Mouse (Mus musculus): ENCODE measurements around the gene Ifnab. TPM values are rescaled to one million over a fixed set of nuclear protein-coding genes. Genes with fewer than 3 reads are reported as not detected.

Ifnab gene
- polyA plus RNA-seq, 1 experiment from 2014 or later: not detected

DNA sequence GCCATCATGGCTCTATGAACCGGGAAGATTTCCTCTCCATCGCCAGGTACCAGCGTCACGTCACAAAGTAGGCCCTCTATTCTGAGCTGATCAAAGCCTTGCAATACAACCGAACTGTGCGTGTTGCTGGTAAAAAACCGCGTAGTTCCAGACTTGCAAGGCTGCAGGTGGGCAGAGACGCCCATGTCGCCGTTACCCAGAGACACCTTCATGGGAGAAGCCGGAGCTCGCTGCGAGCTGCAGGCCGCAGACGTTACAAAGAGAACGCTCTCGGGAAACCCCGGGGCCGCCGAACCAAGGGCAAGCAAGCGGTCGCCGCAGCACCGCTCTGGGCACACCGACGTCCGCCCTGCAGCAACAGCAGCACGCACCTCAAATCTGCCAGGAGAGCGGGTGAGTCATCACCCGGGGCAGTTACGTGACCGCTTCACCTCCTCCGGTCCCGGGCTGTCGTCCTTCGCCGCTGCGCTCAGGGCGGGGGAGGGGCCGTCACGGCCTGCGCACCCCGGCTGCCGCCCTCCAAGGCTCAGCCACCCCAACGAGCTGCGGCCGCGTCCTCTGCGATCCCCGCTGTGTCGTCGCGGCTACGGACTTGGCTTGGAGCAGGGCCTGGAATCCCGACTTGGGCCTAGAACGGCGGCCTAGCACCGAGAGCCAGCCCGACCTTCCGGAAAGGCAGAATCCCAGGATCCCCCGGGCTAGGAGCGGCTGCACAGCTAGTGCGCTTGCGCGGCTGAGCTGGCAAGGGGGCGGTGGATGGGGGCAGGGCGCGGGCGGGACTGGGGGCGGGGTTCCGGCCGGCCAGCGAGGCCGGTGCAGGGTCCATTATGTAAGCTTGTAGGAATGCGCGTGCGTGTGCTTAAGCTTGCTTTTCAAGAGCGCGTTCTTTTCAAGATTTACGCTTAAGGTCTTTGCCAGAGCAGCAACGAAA lies 30.9 kb upstream of the Ifnab start, which contains the start of the genes Gm26566 and Klhl9:
Gm26566 (plus strand) TSS at position 15 of the 931 bp plus-strand sequence.
Klhl9 (minus strand) TSS at position 675 of the 931 bp plus-strand sequence.
- Histone ChIP-seq H3K27ac (peak within 1 kb of the TSS; percentile 98), H3K36me3 (ENCODE audit: insufficient read depth, low read length) (0 out of 2 replicates have a peak, but pooled peaks cover 4% of the 10 kb centered on the region), H3K4me2 (ENCODE audit: low read length) (peak within 1 kb of the TSS; percentile 62), H3K9ac (ENCODE audit: low read depth, low read length) (peak within 1 kb of the TSS; percentile 94), H3K27me3 (ENCODE audit: insufficient read depth, low read length) (no peaks in the 10 kb centered on the region), H3K4me3 (replicated peaks; ENCODE audit: low read depth, low read length) (peak within 1 kb of the TSS; percentile 63), H3K9me3 (replicated peaks; ENCODE audit: low read length) (no peaks in the 10 kb centered on the region), H3K4me1 (replicated peaks; ENCODE audit: insufficient read depth, low read length) (peaks cover 7% of the 10 kb centered on the region; the same call in 1 of the 2 replicates)
- WGBS: under 1% methylated on average over 81 of the region's 82 CpGs
- ATAC-seq (replicated peaks; ENCODE audit: low FRiP score, low read depth) (peak; percentile 97), DNase-seq (ENCODE audit: low spot score) (peak; percentile 98)
- TF ChIP-seq CTCF (IDR thresholded peaks at IDR 0.05; ENCODE audit: low read depth): no peak

- H3K4me2 ChIP-seq (ENCODE audit: low read length): peak overlapping the region; percentile 62
- WGBS: 44% methylated on average over 1 of the region's 1 CpGs
- no peak overlapping the region; the same call in 1 of the 2 replicates for H3K9ac ChIP-seq (ENCODE audit: low read depth, low read length)
These were observed 27.6 kb upstream of the Ifnab start for GRCm38 (mm10) chr4:88718715-88719114.

GRCm38 (mm10) chr4:88715059-88715458 lies 23.9 kb upstream of the Ifnab start:
- Histone ChIP-seq H3K4me2 (ENCODE audit: low read length) (no peak overlapping the region), H3K9ac (ENCODE audit: low read depth, low read length) (no peak overlapping the region), H3K36me3 (ENCODE audit: insufficient read depth, low read length) (peaks cover 4% of the 10 kb centered on the region; the same call in 1 of the 2 replicates), H3K27ac (no peak overlapping the region), H3K9me3 (replicated peaks; ENCODE audit: low read length) (no peaks in the 10 kb centered on the region), H3K4me1 (replicated peaks; ENCODE audit: insufficient read depth, low read length) (peaks cover 1% of the 10 kb centered on the region; the same call in 1 of the 2 replicates), H3K4me3 (replicated peaks; ENCODE audit: low read depth, low read length) (no peak overlapping the region), H3K27me3 (ENCODE audit: insufficient read depth, low read length) (no peaks in the 10 kb centered on the region)
- no peak for ATAC-seq (replicated peaks; ENCODE audit: low FRiP score, low read depth)
- TF ChIP-seq CTCF (IDR thresholded peaks at IDR 0.05; ENCODE audit: low read depth): no peak
- no peak for DNase-seq (ENCODE audit: low spot score)

More at GRCm38 (mm10) chr4:88718715-88719114, 27.6 kb upstream of the Ifnab start:
- Histone ChIP-seq H3K36me3 (ENCODE audit: insufficient read depth, low read length) (peaks cover 7% of the 10 kb centered on the region; the same call in 1 of the 2 replicates), H3K9me3 (replicated peaks; ENCODE audit: low read length) (no peaks in the 10 kb centered on the region), H3K27me3 (ENCODE audit: insufficient read depth, low read length) (no peaks in the 10 kb centered on the region), H3K27ac (no peak overlapping the region), H3K4me1 (replicated peaks; ENCODE audit: insufficient read depth, low read length) (peaks cover 7% of the 10 kb centered on the region; the same call in 1 of the 2 replicates), H3K4me3 (replicated peaks; ENCODE audit: low read depth, low read length) (peak overlapping the region; percentile 24)
- ATAC-seq (replicated peaks; ENCODE audit: low FRiP score, low read depth) (no peak), DNase-seq (ENCODE audit: low spot score) (no peak)
- TF ChIP-seq CTCF (IDR thresholded peaks at IDR 0.05; ENCODE audit: low read depth): no peak

DNA sequence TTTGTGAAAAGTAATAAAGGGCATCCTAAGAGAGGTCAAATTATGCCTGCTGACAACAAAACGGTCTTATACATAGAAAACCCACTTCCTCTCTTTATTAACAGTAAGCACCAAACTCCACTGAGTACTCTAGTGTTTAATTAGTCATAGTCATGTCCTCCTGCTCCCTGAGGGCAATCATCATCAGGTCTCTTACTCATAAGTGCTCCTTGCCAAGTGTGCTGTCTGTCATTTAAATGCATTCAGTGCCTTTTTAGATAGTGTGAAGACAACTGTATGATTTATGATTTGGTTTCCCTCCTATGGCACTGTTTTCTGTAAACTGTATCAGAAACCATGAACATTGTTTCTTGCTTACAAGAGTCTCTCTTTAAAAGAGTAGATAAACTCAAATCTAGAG lies 23.1 kb upstream of the Ifnab start:
- H3K4me3 ChIP-seq (replicated peaks; ENCODE audit: low read depth, low read length): no peak overlapping the region
- H3K36me3 ChIP-seq (ENCODE audit: insufficient read depth, low read length): peaks cover 4% of the 10 kb centered on the region; the same call in 1 of the 2 replicates
- no peak for DNase-seq (ENCODE audit: low spot score)
- TF ChIP-seq CTCF (IDR thresholded peaks at IDR 0.05; ENCODE audit: low read depth): no peak
- 83% methylated on average over 1 of the region's 1 CpGs for WGBS
- no peaks in the 10 kb centered on the region for H3K9me3 ChIP-seq (replicated peaks; ENCODE audit: low read length)
- H3K9ac ChIP-seq (ENCODE audit: low read depth, low read length): no peak overlapping the region
- no peak overlapping the region for H3K4me2 ChIP-seq (ENCODE audit: low read length)
- no peak overlapping the region for H3K27ac ChIP-seq
- H3K27me3 ChIP-seq (ENCODE audit: insufficient read depth, low read length): no peaks in the 10 kb centered on the region
- no peak for ATAC-seq (replicated peaks; ENCODE audit: low FRiP score, low read depth)
- no peaks in the 10 kb centered on the region for H3K4me1 ChIP-seq (replicated peaks; ENCODE audit: insufficient read depth, low read length)

DNA sequence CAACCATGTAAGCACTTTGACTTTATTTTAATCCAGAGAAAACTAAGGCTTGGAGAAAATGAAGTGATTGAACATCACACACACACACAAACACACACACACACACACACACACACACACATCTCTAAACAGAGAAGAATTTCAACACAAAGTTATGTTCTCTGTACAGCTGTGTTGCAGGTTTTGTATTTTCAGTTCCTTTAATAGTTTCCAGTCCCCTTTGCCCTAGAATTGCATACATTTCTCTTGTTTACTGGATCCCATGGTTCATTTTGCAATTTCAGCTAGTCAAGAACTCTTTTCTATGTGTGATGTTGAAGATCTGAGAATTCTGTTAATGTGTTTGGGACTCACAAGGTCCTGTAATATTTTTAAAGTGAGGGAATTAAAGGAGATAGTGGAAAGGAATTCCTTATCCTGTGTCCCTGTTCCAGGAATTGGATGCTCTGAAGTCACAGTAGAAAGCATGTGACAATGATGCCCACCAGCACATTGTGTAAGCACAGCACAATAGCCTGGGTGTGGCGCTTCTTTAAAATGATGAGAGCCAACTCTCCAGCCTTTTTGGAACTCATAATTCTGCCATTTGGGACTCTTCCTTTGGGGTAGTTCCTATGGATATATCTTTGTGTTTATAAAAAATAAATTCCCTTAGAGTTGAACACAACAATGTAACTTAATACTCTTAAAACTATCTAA lies 16.1 kb upstream of the Ifnab start:
- DNase-seq (ENCODE audit: low spot score) (no peak), ATAC-seq (replicated peaks; ENCODE audit: low FRiP score, low read depth) (no peak)
- WGBS: 97% methylated on average over 1 of the region's 1 CpGs
- Histone ChIP-seq H3K27ac (no peak overlapping the region), H3K27me3 (ENCODE audit: insufficient read depth, low read length) (no peaks in the 10 kb centered on the region), H3K36me3 (ENCODE audit: insufficient read depth, low read length) (no peaks in the 10 kb centered on the region), H3K9ac (ENCODE audit: low read depth, low read length) (no peak overlapping the region), H3K9me3 (replicated peaks; ENCODE audit: low read length) (no peaks in the 10 kb centered on the region), H3K4me1 (replicated peaks; ENCODE audit: insufficient read depth, low read length) (no peaks in the 10 kb centered on the region), H3K4me3 (replicated peaks; ENCODE audit: low read depth, low read length) (no peak overlapping the region), H3K4me2 (ENCODE audit: low read length) (no peak overlapping the region)
- TF ChIP-seq CTCF (IDR thresholded peaks at IDR 0.05; ENCODE audit: low read depth): no peak

- H3K4me2 ChIP-seq (ENCODE audit: low read length): no peak overlapping the region
- H3K9ac ChIP-seq (ENCODE audit: low read depth, low read length): no peak overlapping the region
- DNase-seq (ENCODE audit: low spot score) (no peak), ATAC-seq (replicated peaks; ENCODE audit: low FRiP score, low read depth) (no peak)
- H3K36me3 ChIP-seq (ENCODE audit: insufficient read depth, low read length): no peaks in the 10 kb centered on the region
- 29% methylated on average over 3 of the region's 3 CpGs for WGBS
- no peaks in the 10 kb centered on the region for H3K9me3 ChIP-seq (replicated peaks; ENCODE audit: low read length)
- no peaks in the 10 kb centered on the region for H3K4me1 ChIP-seq (replicated peaks; ENCODE audit: insufficient read depth, low read length)
- no peak overlapping the region for H3K4me3 ChIP-seq (replicated peaks; ENCODE audit: low read depth, low read length)
- TF ChIP-seq CTCF (IDR thresholded peaks at IDR 0.05; ENCODE audit: low read depth): no peak
- H3K27ac ChIP-seq: no peak overlapping the region
- no peaks in the 10 kb centered on the region for H3K27me3 ChIP-seq (ENCODE audit: insufficient read depth, low read length)
These were observed 14.8 kb upstream of the Ifnab start for GRCm38 (mm10) chr4:88705924-88706323.
